14 mouse cellular contexts compared by ENCODE assay signal in genomic region chr8:102538886-102539285, GRCm38 (mm10).
DNase-seq lines count a peak whose midpoint lies in the region; TF ChIP-seq lines count a peak whose summit lies in the region.
"Had no signal": no experiment of that assay in that cellular context is flagged by ENCODE, and none has a peak within 500 bp of the region (broad histone marks: within the 10 kb centered on the region; RNA-seq: fewer than 3 reads in every experiment).

No protein-coding gene starts in this region.

- DNase-seq in cerebellum, postnatal 14 days: peak; percentile 85 to 88
- DNase-seq in cerebellum, adult 8-10 months: no peak
- peak; percentile 7 to 14 for DNase-seq in cerebellum, postnatal 36 days
- DNase-seq in cerebellum, adult 18-20 months: no peak
- DNase-seq in left cerebral cortex, postnatal 4 days: peak; percentile 58
- no peak for DNase-seq in left cerebral cortex, adult 8-10 months (ENCODE audit: low spot score in 2 of 2)
- peak; percentile 24 for DNase-seq in brain, embryonic 14.5 days (ENCODE audit: low read depth)
- no peak for DNase-seq in urinary bladder, postnatal 10 days (ENCODE audit: low spot score)
- DNase-seq: adrenal gland, adult 2 months; adrenal gland, postnatal 10 days; adrenal gland, postnatal 25 days; cerebellum, adult 11-12 months; cerebellum, adult 9-10 months; forebrain, postnatal 0 days had no signal

- intact Hi-C loops in left cerebral cortex, postnatal 4 days (cut with DNase I): no loop called here

- no peak for TF ChIP-seq POLR2A in brain, embryonic 14.5 days (IDR thresholded peaks at IDR 0.05; ENCODE audit: borderline replicate concordance, extremely low read depth, insufficient read depth, insufficient read length, poor library complexity, severe bottlenecking)

- TF ChIP-seq CTCF in brain, embryonic 14.5 days (IDR thresholded peaks at IDR 0.05; ENCODE audit: borderline replicate concordance, extremely low read depth, insufficient read depth, insufficient read length): no peak

Comparison
In these comparisons a context has a peak if more than half of its experiments do, and no peak if none do; other contexts are left out.
1. DNase-seq: peak in cerebellum, postnatal 14 days (2 of 2), cerebellum, postnatal 36 days (2 of 2), left cerebral cortex, postnatal 4 days (single experiment) and brain, embryonic 14.5 days (single experiment); none in cerebellum, adult 8-10 months (single experiment), cerebellum, adult 18-20 months (0 of 2), left cerebral cortex, adult 8-10 months (0 of 2) and urinary bladder, postnatal 10 days (single experiment).